Mouse (Mus musculus) brown adipose tissue, adult 24 weeks (tissue): ENCODE measurements around the gene Awat2. TPM values are rescaled to one million over a fixed set of nuclear protein-coding genes. Genes with fewer than 3 reads are reported as not detected.

ENCODE experiments used
- H3K27ac ChIP-seq: fragments of 200-500 bp; replicated peaks from 2 replicates; pipeline ENCODE4 v1.5.1; 2012; ENCODE audit warnings: low read depth, mild to moderate bottlenecking, low read length
- H3K4me1 ChIP-seq: fragments of 200-500 bp; 2 replicates; pipeline ENCODE4 v1.6.1; 2012; ENCODE audit warnings: low read length, mixed read lengths; ENCODE audit not compliant: control insufficient read depth, insufficient read depth, insufficient read length
- H3K4me3 ChIP-seq: fragments of 200-500 bp; 2 replicates; pipeline ENCODE4 v1.5.1; 2012; ENCODE audit warnings: low read depth, mild to moderate bottlenecking, low read length, moderate library complexity; ENCODE audit not compliant: insufficient read depth
- polyA plus RNA-seq: library from polyadenylated mRNA; stranded (reverse); fragments of >200 nt; gene quantifications from 2 replicates; pipeline ENCODE4 v1.2.4, GENCODE M21; 2012; ENCODE audit not compliant: missing spikeins, insufficient read depth, insufficient read length

The Awat2 gene
- polyA plus RNA-seq, 1 experiment: 0.83 TPM

- no peak overlapping the region for H3K4me3 ChIP-seq
Observed at GRCm38 (mm10) chrX:100356974-100357373, 85.5 kb downstream of the Awat2 start.

More at GRCm38 (mm10) chrX:100356974-100357373, 85.5 kb downstream of the Awat2 start:
- Histone ChIP-seq H3K4me1 (no peaks in the 10 kb centered on the region), H3K27ac (no peak overlapping the region)

Other genes with a start within 250 kb of the Awat2 start
- not detected in 2 replicates for gene Otud6a, start 13.7 kb downstream of the Awat2 start, polyA plus RNA-seq
- gene Igbp1, start 51.6 kb upstream of the Awat2 start, polyA plus RNA-seq: 67.3 and 72.7 TPM in 2 replicates
- not detected in 2 replicates for gene Dgat2l6, start 82.1 kb upstream of the Awat2 start, polyA plus RNA-seq
- gene Awat1, start 129.5 kb upstream of the Awat2 start, polyA plus RNA-seq: not detected in 2 replicates
- gene P2ry4, start 152.2 kb upstream of the Awat2 start, polyA plus RNA-seq: not detected in 2 replicates
- gene Arr3, start 162.8 kb upstream of the Awat2 start, polyA plus RNA-seq: not detected in 2 replicates
- not detected in 2 replicates for gene Kif4, start 183.0 kb upstream of the Awat2 start, polyA plus RNA-seq
- 62.8 and 63.7 TPM in 2 replicates for gene Pdzd11, start 183.9 kb upstream of the Awat2 start, polyA plus RNA-seq